Mouse (Mus musculus) neutrophil, adult 59 days (primary cell): Measurements from ENCODE around the gene Fam222b. TPM values are rescaled to one million over a fixed set of nuclear protein-coding genes. Genes with fewer than 3 reads are reported as not detected.

Experiments used
- total RNA-seq, 2 experiments: library from RNA; stranded (reverse); gene quantifications; 1 replicate in 1 of 2; 2 replicates in 1 of 2; pipeline ENCODE4 v1.2.4; 2023

Fam222b gene
- 10 to 100 TPM; 44.3 to 50.4 TPM for total RNA-seq

GRCm38 (mm10) chr11:78094504-78095143 lies at the start of gene Fam222b:
Gene Fam222b, plus strand, starts transcription at chr11:78094660.

DNA sequence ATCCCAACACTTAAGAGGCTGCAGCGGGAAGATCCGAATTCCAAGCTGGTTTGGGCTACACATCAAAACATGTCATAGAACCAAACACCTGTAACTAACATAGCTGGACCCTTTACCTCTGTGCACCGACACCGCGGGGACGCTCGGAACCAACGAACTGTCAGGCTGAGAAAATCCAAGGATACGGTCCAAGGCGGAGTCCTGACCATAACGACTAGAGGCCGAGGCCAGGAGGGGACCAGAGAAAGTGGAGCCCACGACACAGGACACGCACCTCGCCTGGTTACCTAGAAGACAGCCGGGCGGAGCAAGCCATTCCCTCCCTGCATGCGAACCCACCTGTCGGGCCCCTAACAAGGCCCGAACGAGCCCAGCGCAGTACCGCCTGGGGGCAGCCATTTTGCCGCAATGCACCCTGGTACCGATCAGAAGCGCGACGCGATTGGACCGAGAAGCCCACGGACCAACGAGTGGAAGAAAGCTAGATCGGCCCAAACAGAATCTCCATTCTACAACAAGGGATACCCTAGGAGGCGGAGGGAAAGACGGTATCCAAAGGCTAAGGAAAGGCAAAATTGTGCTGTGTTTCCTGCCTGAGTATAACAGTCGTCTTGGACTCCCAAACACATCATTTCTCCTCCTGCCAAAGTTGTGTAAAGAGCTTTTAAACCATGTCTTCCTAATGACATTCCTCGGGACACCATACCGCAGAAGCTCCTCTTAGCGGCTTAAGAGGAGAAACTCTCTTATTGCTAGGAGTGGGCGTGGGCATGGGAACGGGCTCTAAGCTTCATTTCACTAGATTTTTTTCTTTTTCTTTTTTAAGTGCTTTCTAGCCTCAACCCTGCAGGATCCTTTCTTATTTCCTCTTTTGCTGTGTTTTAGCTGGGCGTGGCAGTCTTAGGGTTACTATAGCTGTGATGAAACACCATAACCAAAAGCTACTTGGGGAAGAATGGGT lies 14.2 kb upstream of the Fam222b start, which contains the start of gene Eral1:
TSS of gene Eral1 (minus strand) at position 423 of the 961 bp plus-strand sequence.

DNA sequence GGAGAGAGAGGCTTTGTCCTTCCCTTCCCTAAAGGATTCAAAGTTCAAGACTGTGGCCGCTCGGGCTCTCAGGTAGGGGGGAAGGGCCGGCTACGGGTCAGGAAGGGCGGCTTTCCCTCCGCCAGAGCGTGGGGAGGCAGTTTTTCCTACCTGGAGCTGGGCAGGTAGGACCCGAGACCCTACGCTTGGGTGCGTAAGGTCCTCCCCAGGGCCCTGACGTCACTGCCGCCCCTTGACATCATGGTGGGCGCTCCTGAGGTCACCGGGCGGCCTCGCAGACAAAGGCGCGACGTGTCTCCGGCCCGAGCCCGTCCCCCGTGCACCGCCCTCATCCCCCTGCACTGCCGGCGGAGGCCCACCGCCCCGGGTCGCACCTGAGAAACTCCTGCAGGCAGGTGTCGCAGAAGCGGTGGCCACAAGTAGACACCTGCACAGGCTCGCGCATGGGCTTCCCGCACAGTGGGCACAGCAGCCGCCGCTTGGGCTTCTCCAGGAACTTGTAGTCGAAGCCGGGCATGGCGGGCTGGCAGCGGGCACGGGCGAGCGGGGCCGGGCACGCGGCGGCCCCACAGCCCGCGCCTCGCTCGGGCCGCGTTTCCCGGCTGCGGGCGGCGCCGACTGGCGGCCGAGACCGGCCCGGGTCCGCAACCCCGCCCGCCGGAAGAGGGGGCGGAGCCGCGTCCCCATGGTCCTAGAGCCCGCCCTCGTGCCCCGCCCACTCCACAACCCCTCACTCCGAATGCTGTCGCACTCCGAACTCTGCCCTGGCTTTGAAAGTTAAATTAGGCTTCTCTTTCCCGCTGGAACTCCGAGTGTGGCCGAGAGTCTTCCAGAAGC lies 70.7 kb downstream of the Fam222b start, which contains the start of gene Traf4:
TSS of gene Traf4 (minus strand) at position 666 of the 837 bp plus-strand sequence.

GRCm38 (mm10) chr11:78176402-78176862 lies 82.0 kb downstream of the Fam222b start, which contains the start of the genes Nek8 and Tlcd1:
Gene Nek8, minus strand, starts transcription at chr11:78176675.
Gene Tlcd1, plus strand, starts transcription at chr11:78176711.

DNA sequence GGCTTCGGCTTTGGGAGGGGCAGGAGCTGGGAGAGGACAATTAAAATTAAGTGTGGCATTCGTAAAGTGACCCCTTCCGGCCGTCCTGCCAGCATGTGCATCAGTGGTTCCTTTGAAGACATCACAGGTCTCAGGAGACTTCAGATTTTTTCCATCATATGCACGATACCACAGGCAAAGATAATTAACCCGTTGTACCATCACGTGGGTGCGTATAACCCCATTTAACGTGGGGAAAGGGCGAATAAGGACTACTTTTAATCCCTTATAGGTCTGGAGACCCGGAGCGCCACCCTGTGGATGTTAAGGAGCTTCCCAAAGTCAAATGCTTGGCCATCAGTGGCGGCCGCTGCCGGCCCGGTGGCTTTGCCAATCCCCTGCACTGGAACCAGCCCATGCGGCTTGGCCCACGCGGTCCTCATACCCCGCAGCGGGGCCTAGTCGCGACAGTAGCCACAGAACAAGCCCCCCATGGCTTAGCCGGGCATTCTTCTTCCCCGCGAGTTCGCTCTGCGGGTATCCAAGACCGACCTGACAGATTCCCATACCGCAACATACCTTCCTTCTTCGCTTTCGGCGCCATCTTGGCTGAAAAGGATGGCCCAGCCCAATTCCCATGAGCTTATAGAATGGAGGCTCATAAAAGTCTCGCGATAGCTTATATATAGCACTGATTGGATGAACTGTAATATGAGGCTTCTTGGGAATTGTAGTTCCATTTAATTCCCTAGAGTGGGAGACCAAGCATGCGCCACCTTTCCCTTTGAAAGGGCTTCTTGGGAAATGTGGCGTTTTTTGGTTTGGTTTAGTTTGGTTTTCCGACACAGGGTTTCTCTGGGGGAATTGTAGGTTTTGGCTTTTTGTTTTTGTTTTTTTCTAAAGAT lies 88.7 kb downstream of the Fam222b start, which contains the start of gene Rpl23a:
TSS of gene Rpl23a (minus strand) at position 624 of the 884 bp plus-strand sequence.

DNA sequence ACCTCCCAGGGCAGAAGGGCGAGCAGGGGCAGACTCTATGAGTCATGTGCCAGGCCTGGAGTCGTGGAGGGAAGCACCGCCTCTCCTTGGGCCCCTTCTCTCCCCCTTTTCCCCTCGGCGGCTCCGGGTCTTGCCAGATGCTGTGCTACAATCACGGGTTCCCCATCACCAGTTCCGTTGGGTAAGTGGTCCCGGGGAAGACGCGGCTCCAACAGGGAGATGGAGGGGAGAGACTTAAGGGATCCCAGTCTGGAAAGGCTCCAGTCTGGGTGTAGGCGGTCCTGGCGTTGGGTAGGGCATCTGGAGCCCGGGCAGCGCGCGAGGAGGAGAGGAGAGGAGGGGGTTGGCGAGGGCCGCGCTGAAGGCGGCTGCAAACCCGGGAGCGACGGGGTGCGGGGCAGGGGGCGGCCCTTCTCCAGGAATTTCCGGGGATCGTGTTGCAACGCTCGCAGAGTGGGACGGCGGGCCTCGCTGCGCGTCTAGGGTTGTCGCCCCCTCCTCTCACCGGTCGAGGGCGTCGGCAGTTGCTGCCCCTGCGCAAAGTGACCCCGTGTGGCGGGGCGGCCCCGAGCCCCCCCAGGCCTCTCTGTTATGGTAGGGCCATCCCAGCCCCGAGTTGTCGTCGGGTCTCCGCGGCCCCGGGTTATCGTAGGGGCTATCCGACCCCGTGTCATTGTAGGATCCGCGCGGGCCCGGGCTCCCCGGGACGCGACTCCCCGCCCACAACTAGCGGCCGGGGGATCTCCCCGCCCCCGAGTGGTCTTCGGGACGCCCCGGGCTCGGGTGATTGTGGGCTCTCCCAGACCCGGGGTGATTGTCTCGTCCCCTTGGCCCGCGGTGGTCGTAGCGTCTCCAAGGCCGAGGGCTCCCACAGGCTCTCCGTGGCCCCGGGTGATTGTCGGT lies 94.1 kb downstream of the Fam222b start, which contains the start of gene Rab34:
TSS of gene Rab34 (plus strand) at position 100 of the 903 bp plus-strand sequence.

GRCm38 (mm10) chr11:78193113-78193512 lies 98.7 kb downstream of the Fam222b start, which contains the start of gene Proca1:
Gene Proca1, plus strand, starts transcription at chr11:78193392.

Other genes starting within 250 kb of the Fam222b start
- gene Pipox, start 200.6 kb upstream of the Fam222b start, total RNA-seq: not detected
- not detected for gene Sez6, start 163.9 kb upstream of the Fam222b start, total RNA-seq
- 10 to 100 TPM; 87.8 to 88.6 TPM for gene Phf12, start 111.9 kb upstream of the Fam222b start, total RNA-seq
- gene Dhrs13, start 62.4 kb upstream of the Fam222b start, total RNA-seq: 1 to 10 TPM; 2.3 to 2.5 TPM
- gene Flot2, start 56.7 kb upstream of the Fam222b start, total RNA-seq: 100 to 1,000 TPM; 132 to 147 TPM
- gene Eral1, start 14.3 kb upstream of the Fam222b start, total RNA-seq: 10 to 100 TPM; 15.0 to 15.1 TPM
- 1 to 10 TPM; 2.7 to 6.1 TPM for gene Traf4, start 70.9 kb downstream of the Fam222b start, total RNA-seq
- 1 to 10 TPM; 3.0 to 5.9 TPM for gene Nek8, start 82.0 kb downstream of the Fam222b start, total RNA-seq
- 1 to 10 TPM; 5.3 to 8.4 TPM for gene Tlcd1, start 82.1 kb downstream of the Fam222b start, total RNA-seq
- 1,000 to 10,000 TPM in 1 of 2 experiments, 100 to 1,000 TPM in 1; 959 to 1,073 TPM for gene Rpl23a, start 88.9 kb downstream of the Fam222b start, total RNA-seq
- gene Rab34, start 93.8 kb downstream of the Fam222b start, total RNA-seq: 1 to 10 TPM in 1 of 2 experiments, under 1 TPM in 1; 1.00 to 1.3 TPM
- 1 to 10 TPM; 1.6 to 1.7 TPM for gene Proca1, start 98.7 kb downstream of the Fam222b start, total RNA-seq
- gene Sdf2, start 151.1 kb downstream of the Fam222b start, total RNA-seq: 10 to 100 TPM; 40.4 to 41.5 TPM
- 10 to 100 TPM; 42.0 to 45.1 TPM for gene Supt6, start 151.3 kb downstream of the Fam222b start, total RNA-seq
- gene 2610507B11Rik, start 167.1 kb downstream of the Fam222b start, total RNA-seq: 10 to 100 TPM; 58.8 to 60.0 TPM
- gene BC030499, start 196.2 kb downstream of the Fam222b start, total RNA-seq: under 1 TPM; 0.22 to 0.49 TPM
- 10 to 100 TPM; 54.9 to 66.0 TPM for gene Spag5, start 206.9 kb downstream of the Fam222b start, total RNA-seq
- 1 to 10 TPM; 1.9 to 3.7 TPM for gene Aldoc, start 228.3 kb downstream of the Fam222b start, total RNA-seq
- 10 to 100 TPM; 33.9 to 37.9 TPM for gene Pigs, start 233.8 kb downstream of the Fam222b start, total RNA-seq
- 100 to 1,000 TPM; 114 to 116 TPM for gene Unc119, start 248.8 kb downstream of the Fam222b start, total RNA-seq